Mouse (Mus musculus) heart, postnatal 0 days (tissue): Measurements from ENCODE around the gene Rbms3. TPM values are rescaled to one million over a fixed set of nuclear protein-coding genes. Genes with fewer than 3 reads are reported as not detected.

Experiments
- ATAC-seq: fragments of 200-750 bp; cut with Nextera tagmentation; 2 replicates; pipeline ENCODE4 v1.8.0; 2017; ENCODE audit warnings: low read depth, moderate number of reproducible peaks, moderate library complexity; ENCODE audit not compliant: insufficient read depth
- DNase-seq: peaks from one replicate; pipeline ENCODE4 v3.0.0-alpha.2; 2016; ENCODE audit warnings: low spot score
- H3K27ac ChIP-seq: fragments of 300-500 bp; sonication (generic); 2 replicates; pipeline ENCODE4 v1.5.1; 2014; ENCODE audit warnings: low read depth, mild to moderate bottlenecking
- H3K27me3 ChIP-seq: fragments of 300-500 bp; sonication (generic); 2 replicates; pipeline ENCODE4 v1.6.1; 2014; ENCODE audit warnings: low read length, mixed read lengths; ENCODE audit not compliant: control insufficient read depth, insufficient read depth
- H3K36me3 ChIP-seq: fragments of 300-500 bp; sonication (generic); replicated peaks from 2 replicates; pipeline ENCODE4 v1.6.1; 2014; ENCODE audit warnings: low read length, mixed read lengths; ENCODE audit not compliant: control insufficient read depth, insufficient read depth
- H3K4me1 ChIP-seq: fragments of 300-500 bp; sonication (generic); 2 replicates; pipeline ENCODE4 v1.6.1; 2014; ENCODE audit warnings: antibody characterized with exemption; ENCODE audit not compliant: control insufficient read depth, insufficient read depth
- H3K4me2 ChIP-seq: fragments of 300-500 bp; sonication (generic); 2 replicates; pipeline ENCODE4 v1.6.1; 2014; ENCODE audit warnings: low read depth, mild to moderate bottlenecking, low read length, moderate library complexity
- H3K4me3 ChIP-seq: fragments of 300-500 bp; sonication (generic); 2 replicates; pipeline ENCODE4 v1.5.1; 2014; ENCODE audit warnings: low read depth, low read length
- H3K9ac ChIP-seq: fragments of 300-500 bp; sonication (generic); replicated peaks from 2 replicates; pipeline ENCODE4 v1.6.1; 2014; ENCODE audit warnings: low read depth, low read length, mixed read lengths
- H3K9me3 ChIP-seq: fragments of 300-500 bp; sonication (generic); replicated peaks from 2 replicates; pipeline ENCODE4 v1.6.1; 2016; ENCODE audit warnings: low read length; ENCODE audit not compliant: control insufficient read depth
- CTCF ChIP-seq: IDR thresholded peaks from 2 replicates; pipeline ENCODE4 v1.5.1; 2016; ENCODE audit warnings: antibody characterized with exemption, control low read depth, low read depth
- EP300 ChIP-seq: IDR thresholded peaks from 2 replicates; pipeline ENCODE4 v1.6.1; 2016; ENCODE audit warnings: antibody characterized with exemption, low read depth
- WGBS: fragments of 180-500 bp; shearing (Covaris S2); extraction: QIAGEN DNeasy Blood & Tissue Kit; methylation state at CpG from one replicate; pipeline ENCODE4 v1.1.7; 2014; 5-methylcytosine and 5-hydroxymethylcytosine counted together
- polyA plus RNA-seq: library from polyadenylated mRNA; unstranded; fragments of >200 nt; fragmentation: Nextera tagmentation; extraction: Ambion mirVana; gene quantifications from 2 replicates; pipeline ENCODE4 v1.2.1, GENCODE M21; 2015
- total RNA-seq: library from RNA; depleted of rRNA; stranded (reverse); fragments of >200 nt; gene quantifications from 2 replicates; pipeline ENCODE4 v1.2.3, GENCODE M21; 2014; ENCODE audit warnings: low replicate concordance

The Rbms3 gene
- total and polyA plus RNA-seq, 2 experiments from 2014 or later: 18.2 to 75.3 TPM

GRCm38 (mm10) chr9:116546156-116546555, 1083.6 kb downstream of the Rbms3 start:
- 89% methylated on average over 4 of the region's 4 CpGs for WGBS
- H3K9ac ChIP-seq: no peak overlapping the region
- no peak overlapping the region for H3K4me2 ChIP-seq
- TF ChIP-seq CTCF (no peak), EP300 (no peak)
- no peak overlapping the region for H3K4me3 ChIP-seq
- no peaks in the 10 kb centered on the region for H3K27me3 ChIP-seq
- no peaks in the 10 kb centered on the region for H3K9me3 ChIP-seq
- H3K27ac ChIP-seq: no peak overlapping the region
- H3K4me1 ChIP-seq: 0 out of 2 replicates have a peak, but pooled peaks cover 3% of the 10 kb centered on the region
- ATAC-seq (no peak), DNase-seq (no peak)
- H3K36me3 ChIP-seq: no peaks in the 10 kb centered on the region

- Histone ChIP-seq H3K9me3 (no peaks in the 10 kb centered on the region), H3K4me3 (no peak overlapping the region), H3K4me1 (no peaks in the 10 kb centered on the region), H3K27me3 (no peaks in the 10 kb centered on the region), H3K9ac (no peak overlapping the region), H3K36me3 (no peaks in the 10 kb centered on the region), H3K4me2 (no peak overlapping the region), H3K27ac (no peak overlapping the region)
- no peak for TF ChIP-seq EP300
- no peak for TF ChIP-seq CTCF
- DNase-seq (no peak), ATAC-seq (no peak)
- WGBS: 88% methylated on average over 4 of the region's 4 CpGs
Measured at GRCm38 (mm10) chr9:116542793-116543192, 1086.9 kb downstream of the Rbms3 start.

DNA sequence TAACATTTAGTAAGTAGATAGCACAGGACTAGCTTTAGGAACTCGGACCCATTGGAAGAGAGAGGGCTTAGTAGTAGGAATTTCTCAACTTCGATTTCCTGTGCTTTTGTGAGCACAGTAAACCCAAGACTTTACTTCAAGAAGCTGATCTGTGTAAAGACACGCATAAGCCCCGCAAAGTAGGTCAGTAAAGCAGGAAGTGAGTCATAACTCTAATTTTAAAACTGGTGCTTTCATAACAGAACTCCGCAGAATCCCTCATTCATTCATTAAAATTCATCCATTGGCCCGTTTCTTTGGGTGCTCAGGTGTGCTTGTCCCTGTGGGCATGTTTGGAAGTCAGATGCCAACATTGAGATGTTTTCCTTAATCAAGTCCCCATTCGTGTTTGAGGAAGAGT, 1087.7 kb downstream of the Rbms3 start:
- H3K4me1 ChIP-seq: no peaks in the 10 kb centered on the region
- H3K9ac ChIP-seq: no peak overlapping the region
- no peak for DNase-seq
- TF ChIP-seq EP300: no peak
- TF ChIP-seq CTCF: no peak
- H3K4me2 ChIP-seq: no peak overlapping the region
- H3K36me3 ChIP-seq: no peaks in the 10 kb centered on the region
- H3K9me3 ChIP-seq: no peaks in the 10 kb centered on the region
- 59% methylated on average over 7 of the region's 7 CpGs for WGBS
- H3K27ac ChIP-seq: no peak overlapping the region
- no peaks in the 10 kb centered on the region for H3K27me3 ChIP-seq
- ATAC-seq: no peak
- no peak overlapping the region for H3K4me3 ChIP-seq

DNA sequence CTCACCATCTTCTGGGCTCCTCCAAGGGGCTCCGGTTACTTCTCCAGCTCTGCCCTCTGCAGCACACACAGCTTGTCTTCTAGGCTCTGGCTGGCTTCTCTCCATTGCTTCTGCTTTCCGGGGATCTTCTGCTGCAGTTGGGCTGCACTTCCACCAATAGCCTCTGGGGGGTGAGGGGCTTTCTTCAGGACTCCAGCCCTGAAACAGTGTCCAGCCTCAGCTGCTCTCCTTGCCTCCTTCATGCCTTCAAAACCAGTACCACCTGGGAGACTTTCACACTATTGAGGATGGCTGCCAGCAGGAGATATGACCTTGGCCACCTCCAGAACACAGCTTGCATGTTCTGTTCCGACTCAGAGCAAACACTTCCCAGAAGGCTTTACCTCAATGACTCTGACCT, 1094.0 kb downstream of the Rbms3 start:
- WGBS: 68% methylated on average over 3 of the region's 3 CpGs
- ATAC-seq: no peak

DNA sequence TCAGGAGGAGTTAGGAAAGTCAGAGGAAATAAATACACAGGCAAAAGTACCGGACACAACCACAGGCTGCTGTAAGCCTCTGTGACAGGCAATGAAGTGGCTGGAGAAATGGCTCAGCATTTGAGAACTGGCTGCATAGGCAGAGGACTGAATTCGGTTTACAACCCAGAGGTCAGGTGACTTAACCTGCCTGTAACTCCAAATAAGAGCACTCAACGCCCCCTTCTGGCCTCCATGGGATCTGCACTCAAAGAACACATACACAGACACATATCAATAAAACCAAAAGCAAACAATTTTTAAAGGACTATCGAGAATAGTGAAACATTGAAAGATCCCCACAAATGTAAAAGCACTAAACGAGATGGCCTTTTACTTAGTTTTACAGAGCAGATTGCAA, 1096.3 kb downstream of the Rbms3 start:
- Histone ChIP-seq H3K36me3 (no peaks in the 10 kb centered on the region), H3K9ac (no peak overlapping the region), H3K4me1 (no peaks in the 10 kb centered on the region), H3K4me3 (no peak overlapping the region), H3K4me2 (no peak overlapping the region), H3K27me3 (no peaks in the 10 kb centered on the region), H3K27ac (no peak overlapping the region), H3K9me3 (peaks cover 7% of the 10 kb centered on the region; the same call in 1 of the 2 replicates)
- ATAC-seq: no peak
- no peak for TF ChIP-seq EP300
- TF ChIP-seq CTCF: no peak
- WGBS: 68% methylated on average over 5 of the region's 5 CpGs
- DNase-seq: no peak

More for the DNA sequence above, 1094.0 kb downstream of the Rbms3 start:
- H3K4me3 ChIP-seq: no peak overlapping the region
- no peak overlapping the region for H3K4me2 ChIP-seq
- TF ChIP-seq EP300 (no peak), CTCF (peak; percentile 27; the same call in 1 of the 2 replicates)
- H3K27me3 ChIP-seq: no peaks in the 10 kb centered on the region
- no peak overlapping the region for H3K9ac ChIP-seq
- H3K9me3 ChIP-seq: peaks cover 7% of the 10 kb centered on the region; the same call in 1 of the 2 replicates
- no peak overlapping the region for H3K27ac ChIP-seq
- no peaks in the 10 kb centered on the region for H3K36me3 ChIP-seq
- DNase-seq: no peak
- no peaks in the 10 kb centered on the region for H3K4me1 ChIP-seq

GRCm38 (mm10) chr9:116531121-116531520, 1098.6 kb downstream of the Rbms3 start:
- no peak for TF ChIP-seq CTCF
- no peak for TF ChIP-seq EP300
- no peak overlapping the region for H3K9ac ChIP-seq
- no peaks in the 10 kb centered on the region for H3K36me3 ChIP-seq
- H3K4me1 ChIP-seq: no peaks in the 10 kb centered on the region
- no peaks in the 10 kb centered on the region for H3K27me3 ChIP-seq
- ATAC-seq (no peak), DNase-seq (no peak)
- no peak overlapping the region for H3K27ac ChIP-seq
- 85% methylated on average over 4 of the region's 4 CpGs for WGBS
- no peak overlapping the region for H3K4me3 ChIP-seq
- no peak overlapping the region for H3K4me2 ChIP-seq
- peaks cover 7% of the 10 kb centered on the region; the same call in 1 of the 2 replicates for H3K9me3 ChIP-seq
